Mouse (Mus musculus) cerebellum, adult 11 months (tissue): ENCODE data around the gene Mvd.
A peak's percentile ranks its signal among the peaks of the same experiment; 100 is the strongest.

Source experiments
- DNase-seq: peaks from one replicate; pipeline ENCODE4 v3.0.0; 2022

Mvd gene

DNA sequence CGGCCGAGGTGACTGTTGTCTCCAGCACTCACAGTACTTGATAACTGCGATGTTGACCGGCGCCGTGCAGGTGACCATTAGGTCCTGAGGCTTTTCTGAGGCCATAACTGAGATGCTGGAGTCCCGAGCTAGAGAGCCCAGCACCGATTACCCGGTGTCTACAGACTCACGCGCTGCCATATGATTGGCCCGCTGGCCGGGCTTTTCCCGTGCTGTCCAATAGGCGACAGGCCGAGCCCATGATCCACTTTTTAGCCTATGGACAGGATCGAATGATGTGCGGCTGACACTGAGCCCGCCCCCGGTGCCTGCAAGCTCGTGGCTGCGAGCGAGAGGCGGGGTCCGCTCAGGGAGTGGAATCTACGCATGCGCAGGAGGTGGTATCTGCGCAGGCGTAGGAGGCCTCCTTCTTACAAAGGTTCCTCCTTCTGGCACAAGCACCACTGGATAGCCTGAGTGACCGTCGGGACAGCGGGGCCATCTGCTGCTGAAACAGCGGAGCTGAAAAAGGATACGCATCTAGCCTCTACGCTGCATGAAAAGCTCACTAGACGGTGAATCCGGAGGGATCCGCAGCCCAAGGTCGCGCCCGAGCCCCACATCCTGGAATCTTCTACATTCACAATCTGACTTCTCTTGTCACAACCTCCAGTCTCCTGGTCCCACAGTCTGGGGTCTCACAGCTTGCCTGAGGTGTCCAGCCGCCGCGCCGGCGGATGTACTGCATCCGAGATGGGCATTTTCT is at the start of gene Mvd:
Mvd (minus strand) TSS at position 161 of the 745 bp plus-strand sequence.
- peak; percentile 100 for DNase-seq

DNA sequence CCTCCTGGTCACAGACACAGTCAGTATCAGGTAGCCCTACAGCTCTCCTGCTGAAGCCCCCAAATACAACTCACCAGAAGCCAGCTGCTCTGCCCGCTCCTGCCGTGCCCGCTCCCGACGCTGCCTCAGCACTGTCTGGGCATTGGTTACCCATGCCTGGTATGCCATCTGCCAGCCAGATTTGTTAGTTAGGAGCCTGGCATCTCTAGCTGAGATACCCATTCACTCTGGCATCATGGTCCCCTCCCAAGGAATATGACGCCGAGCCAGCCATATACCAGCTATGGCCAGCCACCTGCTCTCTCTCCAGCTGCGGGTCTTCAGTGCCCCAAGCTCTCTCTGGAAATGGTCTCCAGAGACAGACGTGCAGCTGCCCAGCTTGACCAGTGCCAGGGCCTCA is 45.2 kb upstream of the Mvd start:
- DNase-seq = no peak

DNA sequence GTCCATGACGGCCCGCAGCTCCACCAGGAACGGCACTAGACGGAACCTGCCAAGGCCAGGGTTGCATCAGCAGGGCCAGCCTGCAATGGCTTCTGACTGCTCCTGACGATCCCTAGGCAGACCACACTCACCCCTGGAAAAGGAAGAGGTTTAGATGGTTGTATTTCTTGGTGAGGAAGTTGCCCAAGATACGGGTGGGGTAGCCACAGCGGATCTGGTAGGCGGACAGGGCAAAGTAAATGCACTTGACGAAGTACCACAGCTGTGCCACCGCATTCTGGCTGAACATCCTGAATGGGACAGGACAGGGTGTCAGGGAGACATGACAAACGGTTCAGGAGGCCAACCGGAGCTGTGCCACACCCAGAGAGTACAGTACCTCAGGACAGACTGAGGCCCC is 41.6 kb upstream of the Mvd start:
- no peak for DNase-seq

DNA sequence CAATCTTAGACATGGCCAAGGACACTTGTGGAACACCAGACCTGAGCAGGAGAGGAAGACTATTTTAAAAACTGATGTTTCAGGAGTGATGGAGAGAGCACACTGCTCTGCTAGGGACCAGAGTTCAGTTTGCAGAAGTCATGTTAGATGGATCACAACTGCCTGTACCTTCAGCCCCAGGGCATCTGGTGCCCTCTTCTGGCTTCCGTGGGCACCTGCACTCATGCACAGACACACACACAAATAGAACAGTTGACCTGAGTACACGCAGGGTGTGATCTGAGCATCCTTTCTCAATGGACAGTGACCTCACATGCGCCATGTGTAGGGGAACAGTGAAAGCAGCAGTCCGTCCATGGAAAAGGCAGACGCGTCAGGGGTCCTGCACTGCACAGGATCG is 40.7 kb upstream of the Mvd start:
- no peak for DNase-seq

DNA sequence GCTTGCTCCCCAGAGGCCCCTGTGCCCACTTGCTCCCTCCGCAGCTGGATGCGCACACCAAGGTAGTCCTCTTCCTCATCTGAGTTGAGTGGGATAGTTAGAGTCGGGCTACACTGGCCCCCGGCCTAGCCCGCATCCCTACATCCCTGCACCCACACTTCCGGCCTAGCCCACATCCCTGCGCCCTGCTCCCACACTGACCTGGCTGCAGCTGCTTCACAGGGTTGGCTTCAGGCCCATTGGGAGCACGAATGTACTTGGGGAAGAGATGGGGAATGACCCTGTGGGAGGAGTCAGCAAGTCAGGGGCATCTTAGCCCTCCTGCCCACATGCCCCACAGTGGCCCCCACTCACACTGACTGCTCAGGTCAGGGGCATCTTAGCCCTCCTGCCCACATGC is 39.2 kb upstream of the Mvd start:
- DNase-seq = no peak

DNA sequence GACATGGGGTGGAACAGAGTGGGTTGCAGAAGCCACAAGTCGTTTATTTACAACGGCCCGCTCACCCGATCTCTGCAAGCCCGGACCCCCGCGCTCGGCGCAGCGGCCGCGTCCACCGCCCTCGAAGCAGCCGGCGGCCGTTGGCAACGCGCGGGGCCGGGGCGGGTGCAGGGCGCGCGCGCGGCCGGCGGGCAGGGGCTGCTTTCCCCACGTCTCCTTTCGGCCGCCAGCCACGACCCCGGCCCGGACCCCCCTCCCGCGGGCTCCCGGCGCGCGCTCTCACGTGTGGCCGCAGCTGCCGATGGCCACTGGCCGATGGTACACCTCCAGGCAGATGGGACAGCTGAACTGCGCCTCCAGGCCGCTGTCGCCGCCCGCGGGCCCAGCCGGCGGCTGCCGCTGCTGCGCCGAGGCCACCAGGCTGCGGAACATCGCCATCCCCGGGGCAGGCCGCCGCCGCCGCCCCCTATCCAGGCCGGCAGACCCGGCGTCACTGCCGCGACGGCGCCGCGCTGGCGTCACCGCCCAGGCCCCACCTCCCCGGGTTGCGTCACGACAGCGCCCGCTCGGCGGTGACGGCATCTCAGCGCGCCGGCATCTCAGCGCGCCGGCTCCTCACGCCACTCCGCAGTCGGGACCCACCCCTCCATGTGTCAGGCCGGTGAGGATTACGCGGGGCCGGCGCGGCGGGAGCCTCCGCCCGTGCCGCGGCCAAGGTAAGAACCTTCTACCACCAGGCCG is 32.5 kb upstream of the Mvd start, which contains the start of the genes Rnf166 and Ctu2:
Rnf166 (minus strand) TSS at position 485 of the 741 bp plus-strand sequence.
Ctu2 (plus strand) TSS at position 564 of the 741 bp plus-strand sequence.
- peak; percentile 87 for DNase-seq

DNA sequence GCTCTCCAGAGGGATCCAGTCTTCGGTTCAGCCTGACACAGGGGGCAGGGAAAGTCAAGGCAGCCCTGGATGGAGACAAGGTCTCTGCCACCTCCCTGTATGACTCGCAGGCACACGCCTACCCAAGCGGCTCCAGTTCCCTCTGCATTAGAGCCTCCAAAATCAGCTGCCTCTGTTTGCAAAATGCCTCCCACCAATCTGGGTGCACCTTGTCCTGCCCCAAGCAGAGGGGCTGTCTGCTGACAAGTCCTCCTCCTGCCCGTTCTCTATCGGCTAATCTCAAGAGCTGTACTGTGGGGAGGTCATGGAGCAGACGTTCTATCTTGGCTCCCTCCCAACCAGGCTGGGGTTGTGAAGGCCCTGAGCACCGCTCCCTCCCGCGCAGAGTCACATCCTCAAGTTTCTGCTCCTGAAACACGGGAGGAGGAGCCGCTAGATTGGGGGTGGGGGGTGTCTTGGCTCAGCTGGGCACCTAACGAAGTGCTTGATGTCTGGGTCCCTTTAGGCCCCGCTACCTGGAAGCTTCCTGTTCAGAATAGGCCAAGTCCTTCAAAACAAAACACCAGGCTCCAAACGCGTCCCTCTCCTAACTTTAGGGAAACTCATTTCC is 31.8 kb upstream of the Mvd start:
- peak; percentile 49 for DNase-seq

DNA sequence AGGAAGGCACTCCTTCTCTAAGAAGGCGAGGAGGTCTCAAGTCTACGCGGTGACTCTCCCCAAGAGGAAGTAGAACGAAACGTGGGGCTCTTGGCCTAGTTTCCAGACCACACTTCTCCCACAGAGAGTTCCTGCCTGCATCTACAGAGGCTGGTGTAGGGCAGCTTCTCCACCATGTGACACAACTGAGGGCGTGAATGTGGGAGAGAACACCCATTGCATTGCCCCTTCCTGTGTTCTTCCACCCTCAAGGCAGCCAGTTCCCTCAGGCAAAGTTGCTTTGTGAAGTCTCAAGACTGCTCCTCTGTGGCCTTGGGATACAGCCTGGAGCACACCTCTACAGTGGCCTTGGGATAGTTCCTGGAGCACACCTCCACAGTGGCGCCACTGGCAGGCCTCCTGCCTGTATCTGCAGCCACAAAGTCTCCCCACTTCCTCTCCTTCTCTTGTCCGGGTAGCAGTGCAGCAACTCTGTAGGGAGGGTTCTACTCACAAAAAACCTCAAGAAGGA is 30.7 kb upstream of the Mvd start:
- no peak for DNase-seq

DNA sequence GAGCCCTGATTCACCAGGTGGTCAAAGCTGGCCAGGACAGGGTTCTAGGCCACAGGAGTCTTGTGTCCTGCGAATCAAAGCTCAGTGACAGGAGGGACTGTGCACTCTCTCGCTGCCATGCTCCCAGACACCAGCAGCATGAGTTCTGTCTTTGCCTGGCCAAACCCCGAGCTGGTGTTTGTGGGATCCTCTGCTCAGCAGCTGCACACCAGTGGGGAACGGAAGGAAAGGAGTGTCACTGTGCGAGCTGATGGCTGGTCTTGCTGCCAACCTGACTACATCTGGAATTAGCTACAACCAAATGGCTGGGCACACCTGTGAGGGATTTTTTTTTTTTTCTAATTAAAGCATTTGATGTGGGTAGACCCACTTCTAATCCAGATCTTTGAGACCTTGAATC is 27.5 kb upstream of the Mvd start:
- DNase-seq = no peak

DNA sequence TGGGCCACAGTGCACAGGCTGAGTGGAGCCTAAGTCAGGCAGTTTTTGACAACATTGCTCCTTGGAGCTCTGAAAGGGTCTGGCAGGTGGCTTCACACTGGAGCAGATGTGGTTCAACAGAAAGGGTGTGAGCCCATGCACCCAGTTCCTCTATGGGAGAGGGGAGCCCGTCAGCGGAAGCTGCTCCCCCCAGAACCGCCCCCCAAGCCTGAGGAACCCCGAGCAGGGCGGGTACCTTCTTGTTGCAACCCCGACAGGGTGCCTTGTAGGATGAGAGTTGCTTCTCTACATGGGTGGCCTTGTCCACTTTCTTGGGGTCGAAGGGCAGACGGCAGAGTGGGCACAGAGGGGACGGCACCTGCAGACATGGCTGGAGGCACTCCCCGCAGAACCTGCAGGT is 26.7 kb upstream of the Mvd start:
- DNase-seq = no peak

DNA sequence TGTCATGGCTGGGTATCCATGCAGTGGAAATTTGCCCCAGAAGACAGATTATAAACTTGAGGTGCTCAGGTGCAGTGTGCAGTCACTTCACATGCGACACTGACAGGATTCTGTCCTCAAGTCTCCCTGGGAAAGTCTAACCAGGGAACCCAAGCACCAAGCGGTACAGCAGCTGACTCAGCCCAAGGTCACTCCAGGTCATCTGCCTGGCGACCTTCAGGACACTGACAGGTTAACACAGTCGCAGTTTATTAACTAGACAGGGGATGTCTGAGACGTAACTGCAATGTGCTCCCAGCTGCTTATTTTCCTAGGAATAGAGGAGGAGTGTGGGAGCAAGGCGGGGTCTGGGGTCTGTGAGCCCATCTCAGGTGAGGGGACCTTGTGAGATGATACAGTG is 26.2 kb upstream of the Mvd start:
- DNase-seq = no peak

DNA sequence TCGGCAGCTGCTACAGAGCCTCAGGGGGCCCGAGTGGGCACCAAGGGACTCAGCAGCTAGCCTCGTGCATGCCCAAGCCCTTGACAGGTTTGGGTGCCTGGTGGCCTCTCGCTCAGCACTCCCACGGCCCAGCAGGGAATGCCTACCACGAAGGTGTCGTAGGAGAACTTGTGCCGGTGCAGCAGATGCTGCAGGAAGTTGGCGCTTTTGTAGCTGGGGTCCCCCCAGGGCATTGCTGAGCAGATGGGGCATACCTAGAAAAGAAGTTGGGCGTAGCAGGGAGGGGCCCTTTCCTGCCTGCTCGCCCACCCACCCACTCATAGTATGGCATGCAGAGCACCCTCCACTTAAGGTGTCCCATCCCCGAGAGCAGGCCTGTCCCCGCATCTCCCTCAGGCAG is 24.6 kb upstream of the Mvd start:
- no peak for DNase-seq

DNA sequence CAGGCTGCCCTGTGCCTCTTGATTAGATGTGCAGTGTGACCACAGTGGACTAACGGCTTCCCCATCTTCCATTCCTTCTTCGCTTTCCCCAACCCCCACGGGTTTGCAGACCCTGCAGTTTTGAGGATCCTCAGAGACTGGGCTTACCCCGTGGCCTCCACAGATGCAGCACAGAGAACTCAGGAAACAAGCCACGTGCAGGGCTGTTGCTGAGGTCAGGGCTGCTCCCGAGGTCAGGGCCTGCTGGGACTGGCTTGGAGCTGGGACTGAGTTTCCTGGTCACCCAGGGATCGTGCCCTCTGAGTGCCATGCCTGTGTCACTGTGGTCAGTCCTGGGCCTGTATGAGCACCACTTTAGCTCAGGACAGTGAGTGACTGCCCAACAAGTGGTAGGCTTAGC is 21.8 kb upstream of the Mvd start:
- DNase-seq = no peak

DNA sequence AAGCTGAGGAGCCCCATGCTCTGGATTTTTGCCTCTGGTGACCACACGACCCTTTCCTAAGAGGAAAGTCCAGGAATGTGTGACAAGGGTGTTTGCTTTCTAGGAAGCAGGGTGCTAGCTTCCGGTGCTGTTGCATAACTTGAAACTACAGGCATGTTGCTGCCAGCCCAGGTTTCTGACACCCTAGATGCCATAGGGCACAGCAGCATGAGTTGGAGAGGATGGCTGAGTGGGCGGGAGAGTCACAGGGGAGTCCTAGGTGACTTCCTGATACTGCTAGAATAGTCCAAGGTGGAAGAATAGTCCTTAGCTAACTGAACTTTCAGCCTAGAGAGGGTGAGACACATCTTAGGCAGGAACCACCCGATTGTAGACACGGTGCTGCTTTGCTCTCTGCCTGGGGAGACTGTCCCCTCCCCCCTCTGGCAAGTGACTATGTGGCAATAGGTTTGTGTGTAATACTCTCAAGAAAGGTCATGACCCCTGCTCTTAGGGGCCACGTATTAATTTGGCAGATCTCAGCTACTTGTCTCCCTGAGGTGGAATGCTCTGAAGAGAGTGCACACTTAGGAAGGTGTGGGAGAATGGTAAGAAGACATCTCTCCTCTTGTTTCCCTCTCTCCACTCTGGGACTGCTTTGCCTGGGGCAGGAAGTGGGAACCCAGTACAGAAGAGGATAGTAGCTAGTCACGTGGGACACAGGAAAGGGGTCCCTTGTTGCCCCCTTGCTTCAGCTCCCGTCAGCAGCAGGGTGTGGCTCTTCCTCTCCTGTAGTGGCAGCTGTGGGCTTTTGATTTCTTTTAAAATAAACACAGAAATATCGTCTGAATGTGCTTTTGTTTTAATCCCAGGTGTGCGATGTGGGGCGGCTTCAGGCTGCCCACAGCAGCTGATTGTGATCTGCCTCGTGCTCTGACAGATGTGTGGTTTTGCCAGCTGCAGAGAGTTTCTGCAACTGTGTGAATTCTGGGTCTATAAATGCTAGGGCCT is 20.7 kb upstream of the Mvd start:
- no peak for DNase-seq

DNA sequence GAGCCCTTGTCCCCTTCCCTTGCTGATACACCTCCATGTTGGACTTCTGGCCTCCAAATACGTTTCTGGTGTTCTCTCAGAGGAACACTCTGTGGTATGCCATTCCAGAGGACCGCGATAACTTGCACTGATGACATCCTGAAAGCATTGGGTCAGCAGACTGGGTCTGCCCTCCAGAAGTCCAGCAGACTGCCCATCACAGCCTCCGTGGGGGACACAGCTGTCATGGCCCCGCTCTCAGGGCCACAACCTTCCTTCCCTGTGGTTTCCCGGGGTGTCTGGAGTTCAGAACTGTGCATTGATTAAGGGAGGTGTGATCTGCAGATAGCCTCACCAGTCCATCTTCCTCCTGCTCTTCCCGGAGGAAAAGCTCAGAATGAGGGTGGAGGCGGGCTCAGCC is 19.3 kb upstream of the Mvd start:
- DNase-seq = no peak

DNA sequence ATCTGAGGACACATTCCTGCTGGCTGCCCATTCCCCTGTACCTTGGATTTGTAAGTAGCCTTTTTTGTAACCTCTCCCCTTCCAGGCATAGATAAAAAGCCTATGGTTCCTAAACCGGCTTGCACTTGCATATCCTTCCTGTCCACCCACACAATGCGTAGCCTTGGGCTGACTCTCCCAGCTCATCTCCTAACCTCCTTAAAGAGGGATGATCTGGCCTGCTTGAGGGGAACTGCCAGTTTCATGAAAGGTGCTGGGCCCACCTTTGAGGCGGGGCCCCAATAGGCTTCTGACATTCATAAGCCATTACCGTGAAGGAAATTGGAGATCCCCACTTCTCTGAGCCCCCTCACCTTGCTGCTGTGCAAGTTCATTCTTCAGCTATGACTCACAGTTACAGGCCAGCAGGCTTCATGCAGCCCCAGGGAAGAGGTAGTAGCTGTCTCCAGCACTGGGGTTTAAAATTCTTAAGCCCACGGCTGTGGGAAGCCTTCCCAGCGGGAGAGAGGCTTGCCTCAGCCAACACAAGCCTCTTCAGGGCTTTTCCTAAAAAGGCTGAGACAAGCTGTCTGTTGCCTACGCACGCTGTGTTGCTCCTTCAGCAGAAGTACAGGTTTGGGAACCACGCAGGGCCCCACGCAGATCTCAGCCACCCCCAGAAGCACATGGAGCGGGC is 18.4 kb upstream of the Mvd start:
- no peak for DNase-seq

DNA sequence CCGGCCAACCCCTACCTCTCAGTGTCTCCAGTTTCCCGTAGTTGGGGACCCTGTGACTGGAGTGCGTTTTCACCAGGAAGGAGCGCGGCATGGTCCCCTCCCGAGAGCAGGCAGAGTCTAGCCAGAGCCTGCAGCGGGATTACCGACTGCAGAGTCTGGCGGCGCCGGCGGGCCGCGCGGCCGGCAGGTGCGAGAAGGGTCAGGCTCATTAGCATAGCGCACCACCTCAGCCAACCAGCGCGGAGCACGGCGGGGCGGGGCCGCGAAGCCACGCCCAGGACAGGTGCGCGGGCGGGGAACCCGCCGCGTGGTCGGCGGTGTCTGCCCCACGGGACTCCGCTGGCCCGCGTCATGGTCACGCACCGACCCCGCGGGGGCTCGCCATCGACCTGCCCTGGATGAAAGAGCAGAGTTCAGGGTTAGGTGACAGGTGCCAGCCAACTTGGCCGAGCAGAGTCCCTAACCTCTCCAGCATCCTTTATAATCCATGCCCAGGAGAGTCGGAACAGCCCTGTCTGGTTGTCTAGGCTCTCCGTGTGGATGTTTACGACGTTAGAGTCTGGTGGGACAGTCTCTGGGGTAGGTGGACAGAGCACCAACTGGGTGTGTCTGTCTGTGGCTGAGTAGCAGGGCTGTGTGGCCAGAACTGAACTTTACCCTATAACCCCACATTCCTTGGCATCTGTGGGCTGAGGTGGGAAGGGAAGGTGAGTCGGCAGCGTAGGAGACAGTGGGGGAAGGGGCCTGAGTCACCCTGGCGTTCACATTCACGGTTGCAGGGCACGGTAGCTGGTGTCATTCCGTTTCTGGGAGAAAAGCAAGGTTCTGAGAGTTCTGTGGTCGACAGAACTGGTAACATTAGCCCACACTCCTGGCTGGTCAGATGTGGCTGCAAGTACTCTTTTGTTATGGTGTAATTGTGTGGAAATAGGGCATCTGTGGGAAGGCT is 17.6 kb upstream of the Mvd start, which contains the start of gene Snai3:
Snai3 (minus strand) TSS at position 210 of the 949 bp plus-strand sequence.
- DNase-seq = peak; percentile 66

DNA sequence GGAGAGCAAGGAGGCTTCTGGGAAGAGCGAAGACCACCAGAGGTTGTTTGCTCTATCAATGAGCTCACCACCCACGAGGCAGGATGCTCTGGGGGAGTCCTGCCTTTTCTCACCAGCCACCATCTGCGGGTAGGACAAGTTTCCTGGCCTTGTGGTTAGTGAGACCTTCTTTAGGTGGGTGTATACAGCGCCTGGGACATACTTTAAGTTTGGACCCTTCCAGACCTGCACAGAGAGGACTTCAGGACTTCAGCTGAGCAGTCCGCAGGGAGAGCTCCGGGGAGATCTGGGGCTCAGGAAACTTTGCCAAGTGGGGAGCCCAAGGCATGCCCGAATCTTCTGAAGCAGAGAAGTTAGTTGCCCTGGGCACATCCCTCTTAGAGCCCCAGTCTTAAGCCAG is 16.8 kb upstream of the Mvd start:
- no peak for DNase-seq

DNA sequence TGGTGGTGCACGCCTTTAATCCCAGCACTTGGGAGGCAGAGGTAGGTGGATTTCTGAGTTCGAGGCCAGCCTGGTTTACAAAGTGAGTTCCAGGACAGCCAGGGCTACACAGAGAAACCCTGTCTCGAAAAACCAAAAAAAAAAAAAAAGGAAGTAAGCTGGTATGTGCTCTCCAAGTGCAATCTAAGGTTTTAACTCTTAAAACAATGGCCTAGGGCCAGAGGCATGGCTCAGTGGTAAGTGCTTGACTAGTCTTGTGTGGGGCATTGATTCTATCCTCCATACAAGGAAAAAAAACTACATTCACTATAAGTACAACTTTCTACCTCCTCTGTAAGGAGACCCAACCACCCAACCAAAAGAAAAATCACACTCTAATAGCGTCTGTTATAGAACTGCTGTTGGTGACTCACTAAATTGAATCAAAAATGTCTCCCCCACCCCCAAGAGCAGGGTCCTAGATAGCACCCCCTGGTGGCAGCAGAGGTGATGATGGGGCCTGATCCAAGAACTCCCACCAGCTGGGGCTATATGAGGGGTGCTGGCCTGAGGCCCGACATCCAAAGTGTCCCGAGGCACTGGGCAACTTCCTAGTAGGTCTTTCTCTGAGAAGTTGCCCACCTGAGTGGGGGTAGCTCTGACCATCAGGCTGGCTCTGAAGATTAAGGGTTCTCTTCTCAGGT is 16.1 kb upstream of the Mvd start:
- DNase-seq = no peak

DNA sequence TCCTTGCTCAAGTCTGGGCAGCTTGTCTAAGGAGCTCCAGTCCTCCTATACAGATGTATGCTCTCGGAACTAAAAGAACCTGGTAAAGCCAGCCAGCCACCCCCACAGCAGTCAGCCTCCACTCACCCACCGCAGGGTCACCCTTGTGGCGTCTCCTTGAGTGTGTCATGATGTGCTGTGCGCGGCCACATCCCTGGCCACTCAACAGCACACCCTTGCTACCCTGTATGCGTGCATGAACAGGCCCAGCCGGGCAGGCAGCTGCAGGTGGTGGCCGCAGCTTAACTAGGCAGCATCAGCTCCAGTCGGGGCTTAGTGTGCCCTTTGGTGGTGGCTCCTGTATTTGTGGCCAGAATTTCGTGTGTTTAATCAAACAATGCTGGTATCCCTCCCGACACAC is 13.9 kb upstream of the Mvd start:
- DNase-seq = no peak
